Mouse (Mus musculus): ENCODE results near the gene Setd1b.
"Not testable (repeated sequence)": the region's sequence is repeated elsewhere in the genome, so short reads cannot be mapped to it uniquely, and the experiment has no call there.

Gene Setd1b

GRCm38 (mm10) chr5:123201523-123201892 lies 59.5 kb downstream of the Setd1b start:
- DNase-seq (ENCODE audit: low read depth, low spot score), result no peak

- DNase-seq (ENCODE audit: low read depth, low spot score), result no peak
Observed at GRCm38 (mm10) chr5:123201987-123202386, 60.0 kb downstream of the Setd1b start.

GRCm38 (mm10) chr5:123202771-123203170 lies 60.8 kb downstream of the Setd1b start:
- DNase-seq (ENCODE audit: low read depth, low spot score), result not testable (repeated sequence)

GRCm38 (mm10) chr5:123203591-123203990 lies 61.6 kb downstream of the Setd1b start:
- DNase-seq (ENCODE audit: low read depth, low spot score), result not testable (repeated sequence)

All from retina, adult 2 months (tissue).